Mouse (Mus musculus) forebrain, embryonic 15.5 days (tissue): ENCODE data around the gene Dnah7a. TPM values are rescaled to one million over a fixed set of nuclear protein-coding genes. Genes with fewer than 3 reads are reported as not detected.
"Not testable (repeated sequence)": the region's sequence is repeated elsewhere in the genome, so short reads cannot be mapped to it uniquely, and the experiment has no call there.

ENCODE experiments used
- ATAC-seq: fragments of 200-750 bp; cut with Nextera tagmentation; replicated peaks from 2 replicates; pipeline ENCODE4 v1.8.0; 2017; ENCODE audit warnings: mild to moderate bottlenecking, moderate TSS enrichment, moderate library complexity
- H3K27ac ChIP-seq: fragments of 300-500 bp; sonication (generic); replicated peaks from 2 replicates; pipeline ENCODE4 v1.5.1; 2015; ENCODE audit warnings: mild to moderate bottlenecking, inconsistent platforms
- H3K27me3 ChIP-seq: fragments of 300-500 bp; sonication (generic); 2 replicates; pipeline ENCODE4 v1.6.1; 2015; ENCODE audit warnings: inconsistent platforms
- H3K36me3 ChIP-seq: fragments of 300-500 bp; sonication (generic); 2 replicates; pipeline ENCODE4 v1.6.1; 2015; ENCODE audit warnings: mild to moderate bottlenecking, inconsistent platforms
- H3K4me1 ChIP-seq: fragments of 300-500 bp; sonication (generic); 2 replicates; pipeline ENCODE4 v1.6.1; 2015; ENCODE audit warnings: inconsistent platforms
- H3K4me2 ChIP-seq: fragments of 300-500 bp; sonication (generic); replicated peaks from 2 replicates; pipeline ENCODE4 v1.6.1; 2015; ENCODE audit warnings: mild to moderate bottlenecking, inconsistent platforms
- H3K4me3 ChIP-seq: fragments of 300-500 bp; sonication (generic); 2 replicates; pipeline ENCODE4 v1.5.1; 2015; ENCODE audit warnings: mild to moderate bottlenecking, inconsistent platforms
- H3K9ac ChIP-seq: fragments of 300-500 bp; sonication (generic); replicated peaks from 2 replicates; pipeline ENCODE4 v1.6.1; 2015; ENCODE audit warnings: mild to moderate bottlenecking, inconsistent platforms
- H3K9me3 ChIP-seq: fragments of 300-500 bp; sonication (generic); 2 replicates; pipeline ENCODE4 v1.6.1; 2016; ENCODE audit warnings: inconsistent platforms
- WGBS: fragments of 180-500 bp; shearing (Covaris S2); methylation state at CpG from one replicate; pipeline ENCODE4 v1.1.7; 2015; ENCODE audit warnings: mixed read lengths; 5-methylcytosine and 5-hydroxymethylcytosine counted together
- polyA plus RNA-seq: library from polyadenylated mRNA; unstranded; fragments of >200 nt; fragmentation: Nextera tagmentation; extraction: Ambion mirVana; gene quantifications from 2 replicates; pipeline ENCODE4 v1.2.1, GENCODE M21; 2015

Dnah7a gene
- polyA plus RNA-seq, 1 experiment from 2014 or later, result 7.8 TPM

- H3K27me3 ChIP-seq, result no peaks in the 10 kb centered on the region
- no peak overlapping the region for H3K27ac ChIP-seq
- 85% methylated on average over 5 of the region's 5 CpGs for WGBS
- no peaks in the 10 kb centered on the region for H3K9me3 ChIP-seq
- no peak overlapping the region for H3K4me3 ChIP-seq
- H3K9ac ChIP-seq, result no peak overlapping the region
- H3K36me3 ChIP-seq, result no peaks in the 10 kb centered on the region
- no peak for ATAC-seq
- no peak overlapping the region for H3K4me2 ChIP-seq
- H3K4me1 ChIP-seq, result no peaks in the 10 kb centered on the region
Observed at GRCm38 (mm10) chr1:53728489-53729225, 22.1 kb upstream of the Dnah7a start.

GRCm38 (mm10) chr1:53726883-53727282 lies 20.3 kb upstream of the Dnah7a start:
- WGBS, result 99% methylated on average over 2 of the region's 2 CpGs
- H3K4me3 ChIP-seq, result no peak overlapping the region
- H3K4me1 ChIP-seq, result no peaks in the 10 kb centered on the region
- no peak overlapping the region for H3K9ac ChIP-seq
- no peak overlapping the region for H3K27ac ChIP-seq
- no peak overlapping the region for H3K4me2 ChIP-seq
- ATAC-seq, result no peak
- H3K9me3 ChIP-seq, result no peaks in the 10 kb centered on the region
- H3K36me3 ChIP-seq, result no peaks in the 10 kb centered on the region
- H3K27me3 ChIP-seq, result no peaks in the 10 kb centered on the region

GRCm38 (mm10) chr1:53721353-53721752 lies 14.8 kb upstream of the Dnah7a start:
- no peak for ATAC-seq
- Histone ChIP-seq H3K27ac (no peak overlapping the region), H3K27me3 (no peaks in the 10 kb centered on the region), H3K4me1 (no peaks in the 10 kb centered on the region), H3K9ac (no peak overlapping the region), H3K4me2 (no peak overlapping the region), H3K4me3 (no peak overlapping the region), H3K36me3 (no peaks in the 10 kb centered on the region), H3K9me3 (no peaks in the 10 kb centered on the region)

- no peak for ATAC-seq
- Histone ChIP-seq H3K4me1 (no peaks in the 10 kb centered on the region), H3K36me3 (no peaks in the 10 kb centered on the region), H3K9ac (no peak overlapping the region), H3K27ac (no peak overlapping the region), H3K9me3 (no peaks in the 10 kb centered on the region), H3K4me2 (no peak overlapping the region), H3K4me3 (no peak overlapping the region), H3K27me3 (no peaks in the 10 kb centered on the region)
- WGBS, result 89% methylated on average over 5 of the region's 5 CpGs
Observed at GRCm38 (mm10) chr1:53720601-53721351, 14.2 kb upstream of the Dnah7a start.

- Histone ChIP-seq H3K4me3 (no peak overlapping the region), H3K4me1 (no peaks in the 10 kb centered on the region), H3K9me3 (no peaks in the 10 kb centered on the region), H3K4me2 (no peak overlapping the region), H3K27ac (no peak overlapping the region), H3K27me3 (no peaks in the 10 kb centered on the region), H3K9ac (no peak overlapping the region), H3K36me3 (no peaks in the 10 kb centered on the region)
- no peak for ATAC-seq
- 92% methylated on average over 1 of the region's 1 CpGs for WGBS
Observed at GRCm38 (mm10) chr1:53715966-53716515, 9.5 kb upstream of the Dnah7a start.

- no peak overlapping the region for H3K9ac ChIP-seq
- H3K4me2 ChIP-seq, result no peak overlapping the region
- no peaks in the 10 kb centered on the region for H3K4me1 ChIP-seq
- no peaks in the 10 kb centered on the region for H3K27me3 ChIP-seq
- no peaks in the 10 kb centered on the region for H3K36me3 ChIP-seq
- ATAC-seq, result no peak
- 3% methylated on average over 4 of the region's 4 CpGs for WGBS
- H3K9me3 ChIP-seq, result no peaks in the 10 kb centered on the region
- H3K4me3 ChIP-seq, result no peak overlapping the region
- no peak overlapping the region for H3K27ac ChIP-seq
Observed at GRCm38 (mm10) chr1:53715446-53715845, 8.9 kb upstream of the Dnah7a start.

GRCm38 (mm10) chr1:53713383-53713782 lies 6.8 kb upstream of the Dnah7a start:
- H3K4me1 ChIP-seq, H3K9me3 ChIP-seq, H3K27me3 ChIP-seq, H3K4me2 ChIP-seq, H3K4me3 ChIP-seq, H3K9ac ChIP-seq, H3K36me3 ChIP-seq, H3K27ac ChIP-seq: not testable (repeated sequence)
- 20% methylated on average over 3 of the region's 3 CpGs for WGBS
- ATAC-seq, result peak; percentile 65

- Histone ChIP-seq H3K4me1 (peaks cover 5% of the 10 kb centered on the region; the same call in 1 of the 2 replicates), H3K9ac (no peak overlapping the region), H3K27me3 (no peaks in the 10 kb centered on the region), H3K9me3 (no peaks in the 10 kb centered on the region), H3K27ac (no peak overlapping the region), H3K4me3 (no peak overlapping the region), H3K4me2 (no peak overlapping the region), H3K36me3 (no peaks in the 10 kb centered on the region)
- 91% methylated on average over 9 of the region's 9 CpGs for WGBS
- ATAC-seq, result no peak
Observed at GRCm38 (mm10) chr1:53711069-53711468, 4.5 kb upstream of the Dnah7a start.

GRCm38 (mm10) chr1:53709602-53710001 lies 3.0 kb upstream of the Dnah7a start:
- H3K9me3 ChIP-seq, H3K9ac ChIP-seq, H3K4me2 ChIP-seq, ATAC-seq, H3K4me1 ChIP-seq, H3K4me3 ChIP-seq, H3K27me3 ChIP-seq, H3K36me3 ChIP-seq, H3K27ac ChIP-seq: not testable (repeated sequence)
- WGBS, result 69% methylated on average over 5 of the region's 5 CpGs

GRCm38 (mm10) chr1:53704164-53704563 lies 2.4 kb downstream of the Dnah7a start:
- H3K9me3 ChIP-seq, result no peaks in the 10 kb centered on the region
- H3K4me2 ChIP-seq, result no peak overlapping the region
- no peak overlapping the region for H3K27ac ChIP-seq
- H3K4me1 ChIP-seq, result peaks cover 5% of the 10 kb centered on the region; the same call in 1 of the 2 replicates
- H3K27me3 ChIP-seq, result no peaks in the 10 kb centered on the region
- H3K9ac ChIP-seq, result no peak overlapping the region
- no peak overlapping the region for H3K4me3 ChIP-seq
- no peak for ATAC-seq
- 91% methylated on average over 5 of the region's 5 CpGs for WGBS
- H3K36me3 ChIP-seq, result no peaks in the 10 kb centered on the region

- H3K36me3 ChIP-seq, H3K4me2 ChIP-seq, H3K4me1 ChIP-seq, H3K9me3 ChIP-seq, ATAC-seq, H3K9ac ChIP-seq, H3K27me3 ChIP-seq, H3K4me3 ChIP-seq, H3K27ac ChIP-seq: not testable (repeated sequence)
Observed at GRCm38 (mm10) chr1:53664268-53664667, 42.3 kb downstream of the Dnah7a start.

- no peaks in the 10 kb centered on the region for H3K4me1 ChIP-seq
- no peak overlapping the region for H3K4me3 ChIP-seq
- no peak for ATAC-seq
- H3K4me2 ChIP-seq, result no peak overlapping the region
- H3K36me3 ChIP-seq, result no peaks in the 10 kb centered on the region
- H3K9ac ChIP-seq, result no peak overlapping the region
- no peaks in the 10 kb centered on the region for H3K9me3 ChIP-seq
- H3K27ac ChIP-seq, result no peak overlapping the region
- 81% methylated on average over 8 of the region's 8 CpGs for WGBS
- H3K27me3 ChIP-seq, result no peaks in the 10 kb centered on the region
Observed at GRCm38 (mm10) chr1:53639865-53640794, 66.5 kb downstream of the Dnah7a start.
